Mouse (Mus musculus) spleen, adult 2 months (tissue): ENCODE results near the gene Faap20.

Source experiments
- CTCF ChIP-seq: fragments of 200-500 bp; IDR thresholded peaks from 2 replicates; pipeline ENCODE4 v1.5.1; 2011; ENCODE audit warnings: mild to moderate bottlenecking, inconsistent platforms; ENCODE audit not compliant: insufficient read depth, insufficient read length, insufficient replicate concordance; ENCODE audit errors: extremely low read depth
- POLR2A ChIP-seq: fragments of 200-500 bp; IDR thresholded peaks from 2 replicates; pipeline ENCODE4 v1.6.1; 2011; ENCODE audit warnings: low read depth, low read length, inconsistent platforms

GRCm38 (mm10) chr4:155214188-155214587 is 35.4 kb upstream of the Faap20 start:
- no peak for TF ChIP-seq POLR2A
- TF ChIP-seq CTCF, result no peak
